Mouse (Mus musculus): ENCODE data around the gene Chid1. TPM values are rescaled to one million over a fixed set of nuclear protein-coding genes. Genes with fewer than 3 reads are reported as not detected.

Chid1 gene
- total and polyA plus RNA-seq, 3 experiments: 14.4 to 25.1 (median 19.4) TPM

- H3K27me3 ChIP-seq (ENCODE audit: insufficient read depth, low read length): peaks cover 2% of the 10 kb centered on the region; the same call in 1 of the 2 replicates
- H3K4me1 ChIP-seq (ENCODE audit: insufficient read depth, low read depth, low read length): peaks cover 19% of the 10 kb centered on the region
- ATAC-seq (ENCODE audit: extremely low read depth, insufficient number of reproducible peaks, low FRiP score, poor library complexity, severe bottlenecking): no peak
- DNase-seq (ENCODE audit: low spot score): no peak
- TF ChIP-seq GATA2 (IDR thresholded peaks at IDR 0.05; ENCODE audit: borderline replicate concordance, low read depth, low read length): no peak
- TF ChIP-seq POLR2AphosphoS5 (IDR thresholded peaks at IDR 0.05; ENCODE audit: insufficient replicate concordance, low read depth, low read length): no peak
- TF ChIP-seq GATA1 (IDR thresholded peaks at IDR 0.05; ENCODE audit: borderline replicate concordance, low read length): no peak
- TF ChIP-seq TAL1 (conservative IDR thresholded peaks at IDR 0.05; ENCODE audit: low read depth, low read length): no peak
- no peak for TF ChIP-seq CTCF (IDR thresholded peaks at IDR 0.05; ENCODE audit: low read depth, low read length)
- no peak overlapping the region for H3K4me3 ChIP-seq (ENCODE audit: low read depth, low read length)
- H3K9me3 ChIP-seq (replicated peaks): 0 out of 2 replicates have a peak, but pooled peaks cover 2% of the 10 kb centered on the region
- peaks cover 95% of the 10 kb centered on the region for H3K36me3 ChIP-seq (replicated peaks)
Measured at GRCm38 (mm10) chr7:141485186-141485585, 54.5 kb downstream of the Chid1 start.

GRCm38 (mm10) chr7:141484186-141485120 is 55.2 kb downstream of the Chid1 start:
- H3K4me1 ChIP-seq (ENCODE audit: insufficient read depth, low read depth, low read length): peaks cover 19% of the 10 kb centered on the region
- no peak overlapping the region for H3K4me3 ChIP-seq (ENCODE audit: low read depth, low read length)
- TF ChIP-seq CTCF (IDR thresholded peaks at IDR 0.05; ENCODE audit: low read depth, low read length) (no peak), GATA1 (IDR thresholded peaks at IDR 0.05; ENCODE audit: borderline replicate concordance, low read length) (no peak), GATA2 (IDR thresholded peaks at IDR 0.05; ENCODE audit: borderline replicate concordance, low read depth, low read length) (no peak), POLR2AphosphoS5 (IDR thresholded peaks at IDR 0.05; ENCODE audit: insufficient replicate concordance, low read depth, low read length) (no peak)
- H3K9me3 ChIP-seq (replicated peaks): 0 out of 2 replicates have a peak, but pooled peaks cover 2% of the 10 kb centered on the region
- DNase-seq (ENCODE audit: low spot score): no peak
- H3K27me3 ChIP-seq (ENCODE audit: insufficient read depth, low read length): peaks cover 2% of the 10 kb centered on the region; the same call in 1 of the 2 replicates
- peaks cover 92% of the 10 kb centered on the region for H3K36me3 ChIP-seq (replicated peaks)
- ATAC-seq (ENCODE audit: extremely low read depth, insufficient number of reproducible peaks, low FRiP score, poor library complexity, severe bottlenecking): no peak

GRCm38 (mm10) chr7:141483114-141483653 is 56.5 kb downstream of the Chid1 start:
- Histone ChIP-seq H3K9me3 (replicated peaks) (0 out of 2 replicates have a peak, but pooled peaks cover 2% of the 10 kb centered on the region), H3K27me3 (ENCODE audit: insufficient read depth, low read length) (peaks cover 2% of the 10 kb centered on the region; the same call in 1 of the 2 replicates), H3K4me1 (ENCODE audit: insufficient read depth, low read depth, low read length) (peaks cover 23% of the 10 kb centered on the region), H3K36me3 (replicated peaks) (peaks cover 91% of the 10 kb centered on the region), H3K4me3 (ENCODE audit: low read depth, low read length) (no peak overlapping the region)
- DNase-seq (ENCODE audit: low spot score) (no peak), ATAC-seq (ENCODE audit: extremely low read depth, insufficient number of reproducible peaks, low FRiP score, poor library complexity, severe bottlenecking) (no peak)
- TF ChIP-seq POLR2AphosphoS5 (IDR thresholded peaks at IDR 0.05; ENCODE audit: insufficient replicate concordance, low read depth, low read length) (no peak), CTCF (IDR thresholded peaks at IDR 0.05; ENCODE audit: low read depth, low read length) (no peak), TAL1 (conservative IDR thresholded peaks at IDR 0.05; ENCODE audit: low read depth, low read length) (no peak), GATA1 (IDR thresholded peaks at IDR 0.05; ENCODE audit: borderline replicate concordance, low read length) (no peak), GATA2 (IDR thresholded peaks at IDR 0.05; ENCODE audit: borderline replicate concordance, low read depth, low read length) (no peak)

GRCm38 (mm10) chr7:141482531-141483024 is 57.1 kb downstream of the Chid1 start:
- H3K27me3 ChIP-seq (ENCODE audit: insufficient read depth, low read length): peaks cover 2% of the 10 kb centered on the region; the same call in 1 of the 2 replicates
- H3K4me1 ChIP-seq (ENCODE audit: insufficient read depth, low read depth, low read length): peaks cover 29% of the 10 kb centered on the region
- DNase-seq (ENCODE audit: low spot score): no peak
- TF ChIP-seq TAL1 (conservative IDR thresholded peaks at IDR 0.05; ENCODE audit: low read depth, low read length): no peak
- no peak for TF ChIP-seq POLR2AphosphoS5 (IDR thresholded peaks at IDR 0.05; ENCODE audit: insufficient replicate concordance, low read depth, low read length)
- no peak for TF ChIP-seq GATA1 (IDR thresholded peaks at IDR 0.05; ENCODE audit: borderline replicate concordance, low read length)
- no peak for TF ChIP-seq CTCF (IDR thresholded peaks at IDR 0.05; ENCODE audit: low read depth, low read length)
- TF ChIP-seq GATA2 (IDR thresholded peaks at IDR 0.05; ENCODE audit: borderline replicate concordance, low read depth, low read length): no peak
- H3K4me3 ChIP-seq (ENCODE audit: low read depth, low read length): no peak overlapping the region
- no peak for ATAC-seq (ENCODE audit: extremely low read depth, insufficient number of reproducible peaks, low FRiP score, poor library complexity, severe bottlenecking)
- 0 out of 2 replicates have a peak, but pooled peaks cover 2% of the 10 kb centered on the region for H3K9me3 ChIP-seq (replicated peaks)
- peaks cover 90% of the 10 kb centered on the region for H3K36me3 ChIP-seq (replicated peaks)

- H3K9me3 ChIP-seq (replicated peaks): 0 out of 2 replicates have a peak, but pooled peaks cover 2% of the 10 kb centered on the region
- peaks cover 36% of the 10 kb centered on the region for H3K4me1 ChIP-seq (ENCODE audit: insufficient read depth, low read depth, low read length)
- peaks cover 86% of the 10 kb centered on the region for H3K36me3 ChIP-seq (replicated peaks)
- TF ChIP-seq CTCF (IDR thresholded peaks at IDR 0.05; ENCODE audit: low read depth, low read length) (no peak), GATA2 (IDR thresholded peaks at IDR 0.05; ENCODE audit: borderline replicate concordance, low read depth, low read length) (no peak)
- H3K4me3 ChIP-seq (ENCODE audit: low read depth, low read length): no peak overlapping the region
- H3K27me3 ChIP-seq (ENCODE audit: insufficient read depth, low read length): peaks cover 2% of the 10 kb centered on the region; the same call in 1 of the 2 replicates
- DNase-seq (ENCODE audit: low spot score) (no peak), ATAC-seq (ENCODE audit: extremely low read depth, insufficient number of reproducible peaks, low FRiP score, poor library complexity, severe bottlenecking) (no peak)
Measured at GRCm38 (mm10) chr7:141481498-141482401, 57.9 kb downstream of the Chid1 start.

Data from G1E (cell line).